Mouse (Mus musculus) liver, postnatal 0 days (tissue): ENCODE data around the gene Nedd9.

Experiments
- CTCF ChIP-seq: sonication (generic); IDR thresholded peaks from 2 replicates; pipeline ENCODE4 v1.5.1; 2016; ENCODE audit warnings: antibody characterized with exemption, low read depth
- EP300 ChIP-seq: IDR thresholded peaks from 2 replicates; pipeline ENCODE4 v1.6.1; 2016; ENCODE audit warnings: antibody characterized with exemption, low read depth, mild to moderate bottlenecking

DNA sequence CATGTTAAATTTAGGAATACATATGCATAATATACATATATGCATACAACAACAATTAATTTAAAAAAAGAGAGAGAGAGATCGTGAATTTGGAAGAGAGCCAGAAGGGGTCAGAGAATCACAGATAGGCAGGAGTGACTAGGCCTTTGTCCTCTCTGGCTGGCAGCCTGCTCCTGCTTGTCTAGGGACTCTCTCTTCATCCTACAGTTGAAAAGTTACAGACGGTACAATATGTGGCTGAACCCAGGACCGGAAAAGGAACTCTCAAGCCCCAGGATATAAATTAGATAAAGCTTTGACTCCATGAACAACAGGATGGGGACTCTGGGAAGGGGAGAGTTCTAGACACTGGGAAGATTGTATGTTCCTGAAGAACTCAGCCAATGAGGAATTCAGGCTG lies 200.9 kb downstream of the Nedd9 start:
- TF ChIP-seq CTCF (no peak), EP300 (no peak)
